7 mouse cellular contexts compared by ENCODE assay signal in the genomic region with DNA sequence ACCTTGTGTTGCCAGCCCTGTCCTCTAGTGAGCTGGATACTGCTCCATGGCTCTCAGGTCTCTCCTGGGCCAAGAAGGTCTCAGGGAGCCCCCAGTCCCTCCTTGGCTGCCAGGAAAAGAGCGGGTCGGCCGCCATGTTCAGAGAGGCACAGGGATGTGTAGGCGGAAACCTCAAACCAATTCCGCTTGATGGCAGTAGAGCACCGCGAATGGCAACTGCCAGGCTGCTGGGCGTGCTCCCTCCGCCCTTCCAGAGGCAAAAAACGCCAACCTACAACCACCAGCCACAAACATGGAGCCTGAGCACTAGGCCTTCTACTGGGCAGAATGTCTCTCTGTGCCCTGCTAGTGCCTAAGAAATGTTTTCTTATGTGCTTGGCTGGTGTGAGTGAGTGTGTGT.
DNase-seq lines count a peak whose midpoint lies in the region; ATAC-seq and TF ChIP-seq lines count a peak whose summit lies in the region.
"Not testable (repeated sequence)": the region's sequence is repeated elsewhere in the genome, so short reads cannot be mapped to it uniquely, and the experiment has no call there.

No protein-coding gene starts in this region.

- peak; percentile 66 for DNase-seq in adrenal gland, adult 8-10 months
- peak; percentile 49 for DNase-seq in embryonic facial prominence, embryonic 10.5 days (ENCODE audit: low spot score)
- DNase-seq in heart, adult 2 months, result peak in 1 of 2 experiments; percentile 83
- DNase-seq in limb, embryonic 14.5 days (ENCODE audit: low spot score), result peak; percentile 3
- peak; percentile 64 for DNase-seq in midbrain, embryonic 14.5 days
- peak; percentile 59 for DNase-seq in retina, postnatal 1 day

- H3K9ac ChIP-seq in heart, adult 2 months (ENCODE audit: low read depth, low read length); intestine, postnatal 0 days (ENCODE audit: low read depth, low read length); limb, embryonic 14.5 days (ENCODE audit: low read depth, low read length, severe bottlenecking); midbrain, embryonic 14.5 days (replicated peaks; ENCODE audit: low read length): not testable (repeated sequence)

- H3K79me2 ChIP-seq in heart, adult 2 months (replicated peaks; ENCODE audit: control insufficient read depth, insufficient read depth, low read length), result not testable (repeated sequence)

- not testable (repeated sequence) for H3K9me3 ChIP-seq in embryonic facial prominence, embryonic 10.5 days; intestine, postnatal 0 days (ENCODE audit: control insufficient read depth); limb, embryonic 14.5 days (ENCODE audit: control insufficient read depth, low read length); midbrain, embryonic 14.5 days (ENCODE audit: control insufficient read depth, low read length)

- not testable (repeated sequence) for H3K4me1 ChIP-seq in embryonic facial prominence, embryonic 10.5 days; heart, adult 2 months (ENCODE audit: control insufficient read depth, insufficient read depth, low read length); intestine, postnatal 0 days (replicated peaks; ENCODE audit: control insufficient read depth, insufficient read depth, low read length); limb, embryonic 14.5 days (ENCODE audit: control insufficient read depth, insufficient read depth, low read length); midbrain, embryonic 14.5 days (ENCODE audit: control insufficient read depth, insufficient read depth, low read length)

- whole genome bisulfite sequencing in embryonic facial prominence, embryonic 10.5 days, result 71% methylated on average over 10 of the region's 10 CpGs
- 53% methylated on average over 8 of the region's 10 CpGs for WGBS in heart, adult 2 months
- 58% methylated on average over 9 of the region's 10 CpGs for WGBS in intestine, postnatal 0 days
- WGBS in limb, embryonic 14.5 days, result 56% methylated on average over 5 of the region's 10 CpGs
- WGBS in midbrain, embryonic 14.5 days, result 64% methylated on average over 10 of the region's 10 CpGs

- TF ChIP-seq POLR2A in heart, adult 2 months (IDR thresholded peaks at IDR 0.05; ENCODE audit: insufficient read depth, low read depth, low read length); limb, embryonic 14.5 days (IDR thresholded peaks at IDR 0.05; ENCODE audit: borderline replicate concordance, extremely low read depth, insufficient read depth, insufficient read length): not testable (repeated sequence)

- not testable (repeated sequence) for H3K4me3 ChIP-seq in embryonic facial prominence, embryonic 10.5 days; heart, adult 2 months; intestine, postnatal 0 days (ENCODE audit: low read depth, low read length); limb, embryonic 14.5 days (replicated peaks; ENCODE audit: low read length); midbrain, embryonic 14.5 days (replicated peaks; ENCODE audit: low read depth, low read length)

- not testable (repeated sequence) for H3K36me3 ChIP-seq in embryonic facial prominence, embryonic 10.5 days (replicated peaks); heart, adult 2 months (ENCODE audit: control insufficient read depth, insufficient read depth, low read length); intestine, postnatal 0 days (ENCODE audit: control insufficient read depth, insufficient read depth); limb, embryonic 14.5 days (ENCODE audit: control insufficient read depth, insufficient read depth, low read length); midbrain, embryonic 14.5 days (ENCODE audit: control insufficient read depth, insufficient read depth, low read length)

- TF ChIP-seq CTCF in heart, adult 2 months (IDR thresholded peaks at IDR 0.05), result peak; percentile 56
- TF ChIP-seq CTCF in intestine, postnatal 0 days (IDR thresholded peaks at IDR 0.05; ENCODE audit: low read depth), result peak; percentile 44

- not testable (repeated sequence) for H3K27me3 ChIP-seq in embryonic facial prominence, embryonic 10.5 days (replicated peaks; ENCODE audit: low read depth, poor library complexity, severe bottlenecking); heart, adult 2 months (ENCODE audit: control insufficient read depth, insufficient read depth, low read length); intestine, postnatal 0 days (replicated peaks; ENCODE audit: control insufficient read depth, insufficient read depth, low read length); limb, embryonic 14.5 days (ENCODE audit: control insufficient read depth, insufficient read depth, low read length); midbrain, embryonic 14.5 days (ENCODE audit: control insufficient read depth, insufficient read depth, low read length)

- ATAC-seq in intestine, postnatal 0 days; limb, embryonic 14.5 days (ENCODE audit: low FRiP score, low read depth); midbrain, embryonic 14.5 days (ENCODE audit: low FRiP score, low TSS enrichment): not testable (repeated sequence)

- H3K27ac ChIP-seq in embryonic facial prominence, embryonic 10.5 days (replicated peaks); heart, adult 2 months; intestine, postnatal 0 days (ENCODE audit: low read depth, low read length); limb, embryonic 14.5 days (replicated peaks; ENCODE audit: low read depth, low read length); midbrain, embryonic 14.5 days (replicated peaks; ENCODE audit: low read depth, low read length): not testable (repeated sequence)

- not testable (repeated sequence) for TF ChIP-seq EP300 in heart, adult 2 months (IDR thresholded peaks at IDR 0.05; ENCODE audit: insufficient read depth, low read depth, low read length)

- intact Hi-C loops in heart, adult 2 months (cut with DNase I), result not testable (repeated sequence)

- H3K4me2 ChIP-seq in intestine, postnatal 0 days (replicated peaks; ENCODE audit: low read depth); limb, embryonic 14.5 days (replicated peaks; ENCODE audit: low read depth, low read length, severe bottlenecking); midbrain, embryonic 14.5 days (ENCODE audit: low read length): not testable (repeated sequence)
